Mouse (Mus musculus) embryonic facial prominence, embryonic 14.5 days (tissue): ENCODE measurements around the gene Kcne3. TPM values are rescaled to one million over a fixed set of nuclear protein-coding genes. Genes with fewer than 3 reads are reported as not detected.

ENCODE experiments used
- polyA plus RNA-seq: library from polyadenylated mRNA; unstranded; fragments of >200 nt; fragmentation: Nextera tagmentation; extraction: Ambion mirVana; gene quantifications from 2 replicates; pipeline ENCODE4 v1.2.1, GENCODE M21; 2014

Kcne3 gene
- polyA plus RNA-seq, 1 experiment from 2014 or later = 12.4 TPM

Other genes starting within 250 kb of the Kcne3 start
- gene Rnf169, start 196.1 kb upstream of the Kcne3 start, polyA plus RNA-seq = 5.9 and 6.4 TPM in 2 replicates
- 1.9 and 2.0 TPM in 2 replicates for gene Chrdl2, start 170.3 kb upstream of the Kcne3 start, polyA plus RNA-seq
- gene Pold3, start 54.9 kb upstream of the Kcne3 start, polyA plus RNA-seq = 46.1 and 50.6 TPM in 2 replicates
- gene Lipt2, start 17.2 kb upstream of the Kcne3 start, polyA plus RNA-seq = 21.0 and 27.1 TPM in 2 replicates
- gene Pgm2l1, start 50.9 kb downstream of the Kcne3 start, polyA plus RNA-seq = 3.8 and 4.1 TPM in 2 replicates
- 24.5 and 26.0 TPM in 2 replicates for gene P4ha3, start 109.0 kb downstream of the Kcne3 start, polyA plus RNA-seq
- 21.7 and 25.3 TPM in 2 replicates for gene C2cd3, start 195.7 kb downstream of the Kcne3 start, polyA plus RNA-seq
- gene Ppme1, start 195.8 kb downstream of the Kcne3 start, polyA plus RNA-seq = 49.4 and 53.3 TPM in 2 replicates